ENCODE assay signal across 8 mouse cellular contexts in the genomic region with DNA sequence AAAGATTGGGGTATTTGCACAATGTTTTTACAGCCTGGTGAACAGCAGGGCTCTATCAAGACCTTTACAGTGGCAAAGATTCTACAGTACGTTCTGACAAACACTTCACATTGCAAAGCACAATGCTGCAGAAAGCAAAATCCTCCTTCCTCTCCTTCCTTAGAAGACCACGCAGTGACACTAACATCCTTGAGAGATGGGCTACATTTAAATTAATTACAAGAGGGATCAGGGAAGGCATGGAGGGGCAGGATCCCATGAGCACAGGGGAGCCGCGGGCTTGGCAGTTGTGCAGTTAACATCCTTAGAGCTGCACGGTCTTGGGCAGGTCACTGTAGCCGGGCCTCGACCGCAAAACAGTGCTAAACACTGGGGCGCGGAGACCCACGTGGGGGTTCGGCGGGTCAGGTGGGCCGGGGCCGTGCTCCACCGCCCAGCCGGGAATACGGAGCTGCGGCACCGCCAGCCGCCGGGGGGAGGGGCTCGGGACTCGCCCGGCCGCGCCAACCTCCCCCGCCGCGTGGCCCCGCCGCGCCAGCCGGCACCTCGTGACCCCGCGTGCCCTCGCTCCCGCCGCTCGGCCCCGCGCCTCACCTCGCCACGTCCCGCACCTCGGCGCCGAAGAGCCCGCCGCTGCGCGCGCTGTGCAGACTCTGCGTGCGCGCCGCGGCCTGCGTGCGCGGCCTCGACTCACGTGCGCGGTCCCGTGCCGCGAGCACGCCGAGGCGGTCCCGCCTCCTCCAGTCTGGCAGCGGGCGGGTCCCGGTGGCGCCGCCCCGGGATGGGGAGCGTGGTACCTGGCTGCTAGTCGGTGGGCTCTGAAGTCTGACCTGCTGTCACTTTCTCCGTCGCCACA. TPM values are rescaled to one million over a fixed set of nuclear protein-coding genes. Genes with fewer than 3 reads are reported as not detected.
DNase-seq lines count a peak whose midpoint lies in the region; ATAC-seq lines count a peak whose summit lies in the region.

A gene (minus strand): TSS at position 658 of the 856 bp plus-strand sequence.
A gene (plus strand): TSS at position 730 of the 856 bp plus-strand sequence.

- DNase-seq in 3134 (ENCODE audit: extremely low read depth, insufficient read length, low spot score) = peak; percentile 88
- DNase-seq in adrenal gland, postnatal 14 days = peak; percentile 88
- peak; percentile 92 for DNase-seq in embryonic facial prominence, embryonic 10.5 days (ENCODE audit: low spot score)
- DNase-seq in kidney, adult 11 months = peak; percentile 64
- peak; percentile 52 to 77 for DNase-seq in spleen, adult 18-20 months

- peak within 1 kb of the TSS; percentile 86 for H3K4me3 ChIP-seq in embryonic facial prominence, embryonic 10.5 days
- peak within 1 kb of the TSS; percentile 85 for H3K4me3 ChIP-seq in limb, embryonic 13.5 days
- peak within 1 kb of the TSS; percentile 78 for H3K4me3 ChIP-seq in midbrain, embryonic 15.5 days

- peak within 1 kb of the TSS; percentile 90 for H3K9ac ChIP-seq in limb, embryonic 13.5 days
- peak within 1 kb of the TSS; percentile 75 for H3K9ac ChIP-seq in midbrain, embryonic 15.5 days

- peaks cover 15% of the 10 kb centered on the region for H3K4me1 ChIP-seq in embryonic facial prominence, embryonic 10.5 days
- peaks cover 16% of the 10 kb centered on the region for H3K4me1 ChIP-seq in limb, embryonic 13.5 days
- H3K4me1 ChIP-seq in midbrain, embryonic 15.5 days = peaks cover 25% of the 10 kb centered on the region

- ATAC-seq in granulocyte monocyte progenitor cell, adult 5-6 weeks (replicated peaks; ENCODE audit: poor library complexity, severe bottlenecking) = peak; percentile 91
- ATAC-seq in limb, embryonic 13.5 days (ENCODE audit: low FRiP score, low read depth) = peak; percentile 90
- ATAC-seq in midbrain, embryonic 15.5 days (replicated peaks) = peak; percentile 96

- no peaks in the 10 kb centered on the region for H3K9me3 ChIP-seq in embryonic facial prominence, embryonic 10.5 days
- H3K9me3 ChIP-seq in limb, embryonic 13.5 days = no peaks in the 10 kb centered on the region
- no peaks in the 10 kb centered on the region for H3K9me3 ChIP-seq in midbrain, embryonic 15.5 days

- H3K27ac ChIP-seq in embryonic facial prominence, embryonic 10.5 days (replicated peaks) = peak within 1 kb of the TSS; percentile 94
- H3K27ac ChIP-seq in limb, embryonic 13.5 days = peak within 1 kb of the TSS; percentile 44; the same call in 1 of the 2 replicates
- peak within 1 kb of the TSS; percentile 84 for H3K27ac ChIP-seq in midbrain, embryonic 15.5 days

- H3K36me3 ChIP-seq in embryonic facial prominence, embryonic 10.5 days (replicated peaks) = peaks cover 30% of the 10 kb centered on the region
- peaks cover 24% of the 10 kb centered on the region for H3K36me3 ChIP-seq in limb, embryonic 13.5 days
- H3K36me3 ChIP-seq in midbrain, embryonic 15.5 days (replicated peaks) = peaks cover 3% of the 10 kb centered on the region; the same call in 1 of the 2 replicates

- no peaks in the 10 kb centered on the region for H3K27me3 ChIP-seq in embryonic facial prominence, embryonic 10.5 days (replicated peaks; ENCODE audit: low read depth, poor library complexity, severe bottlenecking)
- H3K27me3 ChIP-seq in limb, embryonic 13.5 days = no peaks in the 10 kb centered on the region
- no peaks in the 10 kb centered on the region for H3K27me3 ChIP-seq in midbrain, embryonic 15.5 days (replicated peaks)

- peak within 1 kb of the TSS; percentile 81 for H3K4me2 ChIP-seq in limb, embryonic 13.5 days (replicated peaks)
- H3K4me2 ChIP-seq in midbrain, embryonic 15.5 days = peak within 1 kb of the TSS; percentile 71

- WGBS in embryonic facial prominence, embryonic 10.5 days = under 1% methylated on average over 83 of the region's 83 CpGs
- under 1% methylated on average over 34 of the region's 83 CpGs for WGBS in limb, embryonic 13.5 days
- under 1% methylated on average over 65 of the region's 83 CpGs for WGBS in midbrain, embryonic 15.5 days

RNA-seq across cellular contexts. Expression of the first gene that starts in this region (rescaled TPM):
- 15.5 and 16.7 TPM in 2 replicates for total RNA-seq in adrenal gland, postnatal 14 days (2021)
- polyA plus RNA-seq in embryonic facial prominence, embryonic 10.5 days (2016; fragmentation: Nextera tagmentation; extraction: Ambion mirVana) = 41.3 TPM in 2 replicates
- 27.1 and 29.0 TPM in 2 replicates for total RNA-seq in granulocyte monocyte progenitor cell, adult 5-6 weeks (2014; fragmentation: Nextera tagmentation)
- 20.0 and 22.2 TPM in 2 replicates for total RNA-seq in granulocyte monocyte progenitor cell, adult 5-6 weeks (2017)
- 46.3 and 47.3 TPM in 2 replicates for polyA plus RNA-seq in limb, embryonic 13.5 days (2015; fragmentation: Nextera tagmentation; extraction: Ambion mirVana)
- 30.8 and 33.5 TPM in 2 replicates for polyA plus RNA-seq in midbrain, embryonic 15.5 days (2015; fragmentation: Nextera tagmentation; extraction: Ambion mirVana)

RNA-seq across cellular contexts. Expression of the second gene that starts in this region (rescaled TPM):
- total RNA-seq in adrenal gland, postnatal 14 days (2021) = 80.0 and 100 TPM in 2 replicates
- polyA plus RNA-seq in embryonic facial prominence, embryonic 10.5 days (2016; fragmentation: Nextera tagmentation; extraction: Ambion mirVana) = 21.7 and 26.2 TPM in 2 replicates
- total RNA-seq in granulocyte monocyte progenitor cell, adult 5-6 weeks (2014; fragmentation: Nextera tagmentation) = 28.9 and 40.2 TPM in 2 replicates
- 34.7 and 38.5 TPM in 2 replicates for total RNA-seq in granulocyte monocyte progenitor cell, adult 5-6 weeks (2017)
- polyA plus RNA-seq in limb, embryonic 13.5 days (2015; fragmentation: Nextera tagmentation; extraction: Ambion mirVana) = 18.1 and 19.7 TPM in 2 replicates
- polyA plus RNA-seq in midbrain, embryonic 15.5 days (2015; fragmentation: Nextera tagmentation; extraction: Ambion mirVana) = 28.8 and 32.6 TPM in 2 replicates

Comparison
In these comparisons a context has a peak if more than half of its experiments do, and no peak if none do; other contexts are left out.
1. Peak in every context shown above with its lines: DNase-seq, ATAC-seq, H3K4me3 ChIP-seq and H3K27ac ChIP-seq.
2. H3K27ac ChIP-seq: peak in every context shown above with its lines; median percentile 94 in embryonic facial prominence, embryonic 10.5 days; 84 in midbrain, embryonic 15.5 days; 44 in limb, embryonic 13.5 days.